Mouse (Mus musculus) brain, embryonic 14.5 days (tissue): ENCODE measurements around the gene Ptger2.

Source experiments
- CTCF ChIP-seq: fragments of 200-500 bp; IDR thresholded peaks from 2 replicates; pipeline ENCODE4 v1.5.1; 2012; ENCODE audit warnings: inconsistent platforms, mild to moderate bottlenecking, moderate library complexity, borderline replicate concordance; ENCODE audit not compliant: insufficient read depth, insufficient read length; ENCODE audit errors: extremely low read depth
- POLR2A ChIP-seq: fragments of 200-500 bp; IDR thresholded peaks from 2 replicates; pipeline ENCODE4 v1.6.1; 2012; ENCODE audit warnings: mild to moderate bottlenecking, inconsistent platforms, borderline replicate concordance; ENCODE audit not compliant: poor library complexity, insufficient read depth, insufficient read length, severe bottlenecking; ENCODE audit errors: extremely low read depth

DNA sequence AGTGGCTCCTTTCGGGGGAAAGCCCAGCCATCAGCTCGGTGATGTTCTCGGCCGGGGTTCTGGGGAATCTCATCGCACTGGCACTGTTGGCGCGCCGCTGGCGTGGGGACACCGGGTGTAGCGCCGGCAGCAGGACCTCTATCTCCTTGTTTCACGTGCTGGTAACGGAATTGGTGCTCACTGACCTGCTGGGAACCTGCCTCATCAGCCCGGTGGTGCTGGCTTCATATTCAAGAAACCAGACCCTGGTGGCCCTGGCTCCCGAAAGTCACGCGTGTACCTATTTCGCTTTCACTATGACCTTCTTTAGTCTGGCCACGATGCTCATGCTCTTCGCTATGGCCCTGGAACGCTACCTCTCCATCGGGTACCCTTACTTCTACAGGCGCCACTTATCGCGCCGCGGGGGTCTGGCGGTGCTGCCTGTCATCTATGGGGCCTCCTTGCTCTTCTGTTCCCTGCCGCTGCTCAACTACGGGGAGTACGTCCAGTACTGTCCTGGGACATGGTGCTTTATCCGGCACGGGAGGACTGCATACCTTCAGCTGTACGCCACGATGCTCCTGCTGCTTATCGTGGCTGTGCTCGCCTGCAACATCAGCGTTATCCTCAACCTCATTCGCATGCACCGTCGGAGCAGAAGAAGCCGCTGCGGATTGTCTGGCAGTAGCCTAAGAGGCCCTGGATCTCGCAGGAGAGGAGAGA is 1.2 kb downstream of the Ptger2 start:
- no peak for TF ChIP-seq CTCF
- no peak for TF ChIP-seq POLR2A
